Mouse (Mus musculus): Measurements from ENCODE around the gene Nab2. TPM values are rescaled to one million over a fixed set of nuclear protein-coding genes. Genes with fewer than 3 reads are reported as not detected.
A peak's percentile ranks its signal among the peaks of the same experiment; 100 is the strongest.

Nab2 gene
- polyA plus RNA-seq, 1 experiment from 2014 or later, result 0.79 TPM

GRCm38 (mm10) chr10:127665366-127666181, 2.8 kb downstream of the Nab2 start:
- Histone ChIP-seq H3K9me3 (ENCODE audit: control insufficient read depth, low read length) (no peaks in the 10 kb centered on the region), H3K4me2 (ENCODE audit: low read depth, low read length) (peak overlapping the region; percentile 71), H3K27ac (ENCODE audit: low read depth, low read length) (no peak overlapping the region; the same call in 1 of the 2 replicates), H3K4me1 (ENCODE audit: control insufficient read depth, insufficient read depth, low read length) (peaks cover 14% of the 10 kb centered on the region; the same call in 1 of the 2 replicates), H3K36me3 (ENCODE audit: control insufficient read depth, insufficient read depth, low read length) (no peaks in the 10 kb centered on the region), H3K9ac (replicated peaks; ENCODE audit: low read depth, low read length) (peak overlapping the region; percentile 41; the same call in 1 of the 2 replicates), H3K4me3 (ENCODE audit: low read depth, low read length) (peak overlapping the region; percentile 43), H3K27me3 (ENCODE audit: control insufficient read depth, insufficient read depth, low read length) (peaks cover 45% of the 10 kb centered on the region)
- WGBS, result 2% methylated on average over 14 of the region's 14 CpGs
- no peak for ATAC-seq (ENCODE audit: low read depth)

GRCm38 (mm10) chr10:127664891-127665290, 3.5 kb downstream of the Nab2 start:
- WGBS, result 16% methylated on average over 13 of the region's 13 CpGs
- peak overlapping the region; percentile 71; the same call in 1 of the 2 replicates for H3K4me2 ChIP-seq (ENCODE audit: low read depth, low read length)
- no peaks in the 10 kb centered on the region for H3K9me3 ChIP-seq (ENCODE audit: control insufficient read depth, low read length)
- H3K9ac ChIP-seq (replicated peaks; ENCODE audit: low read depth, low read length), result no peak overlapping the region
- peaks cover 14% of the 10 kb centered on the region; the same call in 1 of the 2 replicates for H3K4me1 ChIP-seq (ENCODE audit: control insufficient read depth, insufficient read depth, low read length)
- no peak overlapping the region for H3K4me3 ChIP-seq (ENCODE audit: low read depth, low read length)
- H3K27me3 ChIP-seq (ENCODE audit: control insufficient read depth, insufficient read depth, low read length), result peaks cover 45% of the 10 kb centered on the region
- no peak overlapping the region for H3K27ac ChIP-seq (ENCODE audit: low read depth, low read length)
- H3K36me3 ChIP-seq (ENCODE audit: control insufficient read depth, insufficient read depth, low read length), result no peaks in the 10 kb centered on the region
- no peak for ATAC-seq (ENCODE audit: low read depth)

- no peaks in the 10 kb centered on the region for H3K9me3 ChIP-seq (ENCODE audit: control insufficient read depth, low read length)
- peaks cover 14% of the 10 kb centered on the region; the same call in 1 of the 2 replicates for H3K4me1 ChIP-seq (ENCODE audit: control insufficient read depth, insufficient read depth, low read length)
- 6% methylated on average over 16 of the region's 16 CpGs for WGBS
Measured at GRCm38 (mm10) chr10:127664166-127664565, 4.2 kb downstream of the Nab2 start.

GRCm38 (mm10) chr10:127663590-127663989, 4.8 kb downstream of the Nab2 start:
- Histone ChIP-seq H3K4me3 (ENCODE audit: low read depth, low read length) (no peak overlapping the region), H3K27ac (ENCODE audit: low read depth, low read length) (no peak overlapping the region), H3K9ac (replicated peaks; ENCODE audit: low read depth, low read length) (no peak overlapping the region), H3K4me1 (ENCODE audit: control insufficient read depth, insufficient read depth, low read length) (peaks cover 14% of the 10 kb centered on the region; the same call in 1 of the 2 replicates), H3K4me2 (ENCODE audit: low read depth, low read length) (no peak overlapping the region), H3K27me3 (ENCODE audit: control insufficient read depth, insufficient read depth, low read length) (peaks cover 45% of the 10 kb centered on the region), H3K9me3 (ENCODE audit: control insufficient read depth, low read length) (no peaks in the 10 kb centered on the region), H3K36me3 (ENCODE audit: control insufficient read depth, insufficient read depth, low read length) (no peaks in the 10 kb centered on the region)
- ATAC-seq (ENCODE audit: low read depth), result no peak
- 12% methylated on average over 5 of the region's 5 CpGs for WGBS

More at GRCm38 (mm10) chr10:127664166-127664565, 4.2 kb downstream of the Nab2 start:
- no peak for ATAC-seq (ENCODE audit: low read depth)
- H3K4me2 ChIP-seq (ENCODE audit: low read depth, low read length), result no peak overlapping the region; the same call in 1 of the 2 replicates
- H3K27me3 ChIP-seq (ENCODE audit: control insufficient read depth, insufficient read depth, low read length), result peaks cover 45% of the 10 kb centered on the region
- no peak overlapping the region for H3K27ac ChIP-seq (ENCODE audit: low read depth, low read length)
- H3K36me3 ChIP-seq (ENCODE audit: control insufficient read depth, insufficient read depth, low read length), result no peaks in the 10 kb centered on the region
- no peak overlapping the region for H3K9ac ChIP-seq (replicated peaks; ENCODE audit: low read depth, low read length)
- no peak overlapping the region for H3K4me3 ChIP-seq (ENCODE audit: low read depth, low read length)

- ATAC-seq (ENCODE audit: low read depth), result 0 out of 2 replicates have a peak, but pooled peaks have one; percentile 15
- Histone ChIP-seq H3K27ac (ENCODE audit: low read depth, low read length) (no peak overlapping the region), H3K9ac (replicated peaks; ENCODE audit: low read depth, low read length) (no peak overlapping the region), H3K27me3 (ENCODE audit: control insufficient read depth, insufficient read depth, low read length) (peaks cover 45% of the 10 kb centered on the region), H3K4me1 (ENCODE audit: control insufficient read depth, insufficient read depth, low read length) (peaks cover 12% of the 10 kb centered on the region; the same call in 1 of the 2 replicates), H3K4me3 (ENCODE audit: low read depth, low read length) (no peak overlapping the region), H3K36me3 (ENCODE audit: control insufficient read depth, insufficient read depth, low read length) (no peaks in the 10 kb centered on the region), H3K4me2 (ENCODE audit: low read depth, low read length) (peak overlapping the region; percentile 4; the same call in 1 of the 2 replicates), H3K9me3 (ENCODE audit: control insufficient read depth, low read length) (no peaks in the 10 kb centered on the region)
- 11% methylated on average over 19 of the region's 19 CpGs for WGBS
Measured at GRCm38 (mm10) chr10:127662666-127663253, 5.6 kb downstream of the Nab2 start.

- 3% methylated on average over 15 of the region's 16 CpGs for WGBS
- Histone ChIP-seq H3K27ac (ENCODE audit: low read depth, low read length) (no peak overlapping the region), H3K9me3 (ENCODE audit: control insufficient read depth, low read length) (no peaks in the 10 kb centered on the region), H3K4me1 (ENCODE audit: control insufficient read depth, insufficient read depth, low read length) (peaks cover 10% of the 10 kb centered on the region; the same call in 1 of the 2 replicates), H3K4me3 (ENCODE audit: low read depth, low read length) (no peak overlapping the region), H3K36me3 (ENCODE audit: control insufficient read depth, insufficient read depth, low read length) (no peaks in the 10 kb centered on the region), H3K27me3 (ENCODE audit: control insufficient read depth, insufficient read depth, low read length) (peaks cover 43% of the 10 kb centered on the region), H3K9ac (replicated peaks; ENCODE audit: low read depth, low read length) (no peak overlapping the region), H3K4me2 (ENCODE audit: low read depth, low read length) (peak overlapping the region; percentile 4; the same call in 1 of the 2 replicates)
- ATAC-seq (ENCODE audit: low read depth), result no peak
Measured at GRCm38 (mm10) chr10:127661915-127662663, 6.3 kb downstream of the Nab2 start.

GRCm38 (mm10) chr10:127661291-127661914, 7.0 kb downstream of the Nab2 start:
- Histone ChIP-seq H3K9ac (replicated peaks; ENCODE audit: low read depth, low read length) (no peak overlapping the region), H3K27ac (ENCODE audit: low read depth, low read length) (no peak overlapping the region), H3K4me3 (ENCODE audit: low read depth, low read length) (no peak overlapping the region), H3K4me1 (ENCODE audit: control insufficient read depth, insufficient read depth, low read length) (peaks cover 5% of the 10 kb centered on the region; the same call in 1 of the 2 replicates), H3K9me3 (ENCODE audit: control insufficient read depth, low read length) (no peaks in the 10 kb centered on the region), H3K36me3 (ENCODE audit: control insufficient read depth, insufficient read depth, low read length) (no peaks in the 10 kb centered on the region), H3K27me3 (ENCODE audit: control insufficient read depth, insufficient read depth, low read length) (peaks cover 40% of the 10 kb centered on the region), H3K4me2 (ENCODE audit: low read depth, low read length) (no peak overlapping the region)
- 18% methylated on average over 14 of the region's 14 CpGs for WGBS
- no peak for ATAC-seq (ENCODE audit: low read depth)

- 33% methylated on average over 1 of the region's 1 CpGs for WGBS
- Histone ChIP-seq H3K36me3 (ENCODE audit: control insufficient read depth, insufficient read depth, low read length) (no peaks in the 10 kb centered on the region), H3K4me3 (ENCODE audit: low read depth, low read length) (no peak overlapping the region), H3K27ac (ENCODE audit: low read depth, low read length) (no peak overlapping the region), H3K9me3 (ENCODE audit: control insufficient read depth, low read length) (no peaks in the 10 kb centered on the region), H3K4me1 (ENCODE audit: control insufficient read depth, insufficient read depth, low read length) (peaks cover 3% of the 10 kb centered on the region; the same call in 1 of the 2 replicates), H3K4me2 (ENCODE audit: low read depth, low read length) (no peak overlapping the region), H3K27me3 (ENCODE audit: control insufficient read depth, insufficient read depth, low read length) (peaks cover 26% of the 10 kb centered on the region), H3K9ac (replicated peaks; ENCODE audit: low read depth, low read length) (no peak overlapping the region)
- ATAC-seq (ENCODE audit: low read depth), result no peak
Measured at GRCm38 (mm10) chr10:127659551-127659950, 8.8 kb downstream of the Nab2 start.
